Mouse (Mus musculus): Measurements from ENCODE around the gene Ptgis. TPM values are rescaled to one million over a fixed set of nuclear protein-coding genes. Genes with fewer than 3 reads are reported as not detected.

Gene Ptgis
- total and polyA plus RNA-seq, 2 experiments: 1.0 to 3.1 TPM

- Histone ChIP-seq H3K4me1 (ENCODE audit: control insufficient read depth, insufficient read depth, low read length) (no peaks in the 10 kb centered on the region), H3K27ac (replicated peaks; ENCODE audit: insufficient read depth, low read depth, low read length) (no peak overlapping the region), H3K27me3 (ENCODE audit: control insufficient read depth, insufficient read depth, low read length) (no peaks in the 10 kb centered on the region), H3K4me3 (ENCODE audit: insufficient read depth, low read depth, low read length) (no peak overlapping the region), H3K79me2 (ENCODE audit: control insufficient read depth, insufficient read depth, low read length) (no peaks in the 10 kb centered on the region), H3K36me3 (ENCODE audit: control insufficient read depth, insufficient read depth, low read length) (no peaks in the 10 kb centered on the region), H3K9ac (ENCODE audit: low read depth, low read length) (no peak overlapping the region)
- no peak for DNase-seq (ENCODE audit: extremely low read depth, low read depth, low spot score)
- WGBS: 85% methylated on average over 4 of the region's 4 CpGs
- TF ChIP-seq POLR2A (IDR thresholded peaks at IDR 0.05; ENCODE audit: extremely low read depth, insufficient read depth, low read length) (no peak), CTCF (IDR thresholded peaks at IDR 0.05; ENCODE audit: low read depth, low read length) (no peak)
Observed at GRCm38 (mm10) chr2:167141810-167142209, 98.6 kb downstream of the Ptgis start.

Other genes starting within 250 kb of the Ptgis start
- gene Stau1, start 244.3 kb downstream of the Ptgis start, total RNA-seq (2014; rRNA removed): 25.1 and 38.6 TPM in 2 replicates
- 23.8 and 25.9 TPM in 2 replicates for gene Stau1, start 244.3 kb downstream of the Ptgis start, polyA plus RNA-seq (2012; rRNA removed)
- gene Ddx27, start 225.4 kb downstream of the Ptgis start, total RNA-seq (2014; rRNA removed): 11.1 and 11.2 TPM in 2 replicates
- 8.7 and 13.4 TPM in 2 replicates for gene Ddx27, start 225.4 kb downstream of the Ptgis start, polyA plus RNA-seq (2012; rRNA removed)
- 21.6 and 23.8 TPM in 2 replicates for gene Znfx1, start 177.6 kb downstream of the Ptgis start, total RNA-seq (2014; rRNA removed)
- gene Znfx1, start 177.6 kb downstream of the Ptgis start, polyA plus RNA-seq (2012; rRNA removed): 20.5 and 23.3 TPM in 2 replicates
- 0.81 and 0.83 TPM in 2 replicates for gene Kcnb1, start 50.4 kb downstream of the Ptgis start, total RNA-seq (2014; rRNA removed)
- 0.32 and 0.60 TPM in 2 replicates for gene Kcnb1, start 50.4 kb downstream of the Ptgis start, polyA plus RNA-seq (2012; rRNA removed)
- 8.1 and 17.7 TPM in 2 replicates for gene B4galt5, start 108.6 kb upstream of the Ptgis start, total RNA-seq (2014; rRNA removed)
- gene B4galt5, start 108.6 kb upstream of the Ptgis start, polyA plus RNA-seq (2012; rRNA removed): 14.9 and 15.7 TPM in 2 replicates
- gene Slc9a8, start 181.1 kb upstream of the Ptgis start, total RNA-seq (2014; rRNA removed): 14.9 and 22.6 TPM in 2 replicates
- gene Slc9a8, start 181.1 kb upstream of the Ptgis start, polyA plus RNA-seq (2012; rRNA removed): 25.8 and 34.2 TPM in 2 replicates